Mouse (Mus musculus): ENCODE data around the gene Mon2.

Mon2 gene

DNA sequence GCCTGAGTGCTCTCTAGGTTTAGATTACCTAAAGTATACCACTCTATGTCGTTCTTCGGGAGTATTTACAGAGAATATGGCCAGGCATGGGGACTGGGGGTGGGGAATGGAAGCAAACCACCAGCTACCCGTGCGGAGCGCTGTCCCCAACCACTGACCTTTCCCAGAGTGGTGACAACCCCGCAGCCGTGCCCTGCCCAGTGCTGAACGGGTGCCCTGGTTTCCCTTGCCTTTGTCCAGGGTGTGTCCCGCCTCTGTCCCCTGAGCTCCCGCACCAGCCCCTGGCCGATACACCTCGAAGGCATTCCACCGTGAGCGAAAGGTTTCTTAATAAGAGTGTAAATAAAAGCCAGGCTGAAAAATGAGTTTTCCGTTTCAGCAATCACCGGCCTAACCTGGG is 115.6 kb downstream of the Mon2 start:
- DNase-seq: no peak

DNA sequence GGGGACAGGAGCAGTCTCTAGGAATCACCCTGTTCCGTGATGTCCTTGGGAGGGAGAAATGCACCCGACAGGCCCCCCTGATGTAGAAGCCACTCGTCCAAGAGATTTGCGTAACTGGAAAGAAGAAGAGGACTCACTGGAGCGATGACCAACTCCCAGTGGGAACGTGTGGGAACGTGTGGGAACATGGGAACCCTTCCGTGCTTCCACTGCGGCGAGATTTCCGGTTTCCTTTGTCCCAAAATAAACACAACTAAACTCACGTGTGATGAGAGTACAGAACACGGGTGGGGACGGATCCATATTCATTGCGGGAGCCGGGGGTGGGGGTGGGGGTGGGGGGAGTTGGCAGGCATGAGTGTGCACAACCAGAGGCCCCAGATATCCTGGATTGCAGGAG is 116.1 kb downstream of the Mon2 start:
- DNase-seq: no peak

DNA sequence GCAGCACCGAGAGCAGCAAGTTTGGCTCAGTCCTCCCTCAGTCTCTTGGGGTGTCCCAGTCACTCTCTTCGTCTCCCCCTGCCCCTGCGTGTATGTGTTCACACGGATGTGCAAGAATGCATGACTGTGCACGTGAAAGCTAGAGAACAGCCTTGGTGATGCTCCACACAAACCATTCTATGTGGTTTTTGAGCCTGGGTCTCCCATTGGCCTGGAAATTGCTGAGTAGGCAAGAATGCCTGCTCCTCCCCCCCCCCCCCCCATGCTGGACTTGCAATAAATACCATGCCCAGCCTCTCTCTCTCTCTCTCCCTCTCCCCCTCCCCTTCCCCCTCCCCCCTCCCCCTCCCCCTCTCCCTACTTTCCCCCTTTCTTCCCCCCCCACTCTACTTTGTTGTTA is 117.6 kb downstream of the Mon2 start:
- DNase-seq: no peak

DNA sequence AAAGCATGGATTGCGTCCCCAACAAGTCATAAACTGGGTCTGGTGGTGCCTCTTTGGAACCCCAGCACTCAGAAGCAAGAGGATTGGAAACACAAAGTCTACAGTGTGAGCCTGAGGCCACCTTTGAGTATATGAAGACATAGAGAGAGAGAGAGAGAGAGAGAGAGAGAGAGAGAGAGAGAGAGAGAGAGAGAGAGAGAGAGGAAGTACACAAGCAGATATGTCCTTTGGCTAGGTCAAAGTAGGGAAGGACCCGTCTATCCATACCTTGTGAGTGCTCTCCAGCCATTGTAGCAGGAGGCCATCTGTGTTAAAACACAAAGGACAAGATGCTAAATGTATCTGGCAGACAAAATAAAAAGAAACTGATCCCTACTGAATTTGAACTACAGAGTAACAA is 118.4 kb downstream of the Mon2 start:
- no peak for DNase-seq

DNA sequence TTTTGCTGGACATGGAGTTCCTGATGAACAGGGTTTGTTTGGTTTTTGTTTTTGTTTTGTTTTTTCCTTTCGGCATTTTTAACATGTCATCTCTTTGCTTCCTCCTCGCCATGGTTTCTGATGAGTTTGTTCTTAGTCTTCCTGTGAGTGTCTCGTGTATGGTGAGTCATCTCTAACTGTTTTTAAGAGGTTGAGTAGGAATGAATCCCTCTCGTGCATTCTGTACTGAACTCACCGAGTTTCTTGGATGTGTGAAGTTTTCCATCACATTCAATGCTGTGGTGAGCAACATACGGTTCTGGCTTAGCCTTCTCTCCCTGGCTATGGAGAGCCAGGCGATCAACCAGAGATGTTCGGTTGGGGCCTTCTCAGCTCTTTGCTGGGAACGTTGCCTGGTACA is 122.7 kb downstream of the Mon2 start:
- DNase-seq: no peak

DNA sequence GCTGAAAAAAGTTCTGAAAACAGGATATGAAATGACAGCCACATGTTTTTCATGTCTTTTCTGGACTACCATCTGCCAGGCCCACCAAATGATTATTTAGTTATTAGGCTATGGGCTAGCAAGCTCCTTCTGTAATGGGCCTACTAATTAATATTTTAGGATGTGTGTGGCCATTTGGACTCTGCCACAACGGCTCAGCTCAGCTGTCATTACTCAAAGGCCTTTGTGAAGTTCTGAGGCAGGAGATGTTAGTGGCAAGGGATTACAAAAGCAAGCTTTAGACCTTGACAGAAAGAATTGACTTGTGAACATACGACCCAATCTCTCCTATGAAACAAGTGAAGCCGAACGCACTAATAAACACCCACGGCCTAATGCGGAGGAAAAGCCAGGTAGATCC is 125.3 kb downstream of the Mon2 start:
- no peak for DNase-seq

DNA sequence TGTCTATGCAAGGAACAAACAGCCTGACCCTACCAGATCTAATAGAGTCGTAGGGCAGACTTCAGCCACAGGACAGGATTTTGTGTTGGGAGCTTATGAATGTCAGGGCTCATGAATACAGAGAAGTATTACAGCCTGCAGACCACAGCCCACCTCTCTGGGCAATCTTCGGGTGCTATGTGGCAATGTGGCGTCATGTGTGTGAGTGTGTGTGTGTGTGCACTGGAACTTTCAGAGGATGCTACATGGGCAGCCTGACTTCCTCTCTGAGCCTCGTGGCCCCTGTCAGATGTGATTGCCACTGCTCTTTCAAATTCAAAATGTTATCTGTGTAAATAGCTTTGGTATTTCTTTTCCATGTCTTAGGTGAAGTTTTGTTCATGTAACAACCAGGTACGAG is 131.4 kb downstream of the Mon2 start:
- no peak for DNase-seq

DNA sequence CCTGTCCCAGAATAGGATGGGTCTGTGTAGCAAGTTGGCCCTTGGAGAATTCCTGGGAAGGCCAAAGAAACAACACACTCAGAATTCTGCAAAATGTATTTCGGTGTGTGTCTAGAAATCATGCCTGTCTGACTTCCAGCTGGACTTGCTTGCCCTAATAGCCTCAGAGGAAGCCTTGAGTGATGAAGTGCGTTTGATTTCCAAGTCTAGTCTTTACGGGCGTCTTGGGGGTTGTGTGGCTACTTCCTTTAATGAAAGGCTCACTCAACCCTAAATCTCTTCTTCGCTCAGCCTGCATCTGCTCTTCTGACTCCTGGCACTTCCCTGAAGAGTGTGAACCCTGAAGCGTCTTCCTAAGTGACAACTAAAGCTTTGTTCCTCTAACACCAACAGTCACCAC is 132.5 kb downstream of the Mon2 start:
- no peak for DNase-seq

DNA sequence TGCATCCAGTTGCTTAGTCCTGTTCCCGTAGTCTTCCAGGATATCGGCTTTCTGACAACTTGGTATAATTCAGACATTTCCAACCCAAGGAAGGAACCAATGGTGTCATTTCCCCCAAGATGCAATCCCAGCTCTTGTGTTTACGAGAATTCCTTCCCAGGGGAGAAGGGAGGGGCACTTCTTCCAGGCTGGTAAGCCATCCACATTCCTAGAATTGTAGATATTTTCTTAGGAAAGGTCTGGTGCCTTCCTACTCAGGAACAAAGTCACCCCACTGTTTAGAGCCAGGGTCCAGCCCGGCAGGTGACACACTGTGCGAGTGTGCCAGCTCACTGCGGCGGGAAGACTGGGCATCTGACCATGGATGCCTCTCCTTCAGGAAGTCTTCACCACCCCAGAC is 133.5 kb downstream of the Mon2 start:
- peak; percentile 14 for DNase-seq
